Mouse (Mus musculus) heart, adult 2 months (tissue): ENCODE measurements around the gene Map3k5.

Source experiments
- CTCF ChIP-seq: fragments of 200-600 bp; IDR thresholded peaks from 2 replicates; pipeline ENCODE4 v1.8.1; 2022; ENCODE audit warnings: antibody characterized with exemption, mild to moderate bottlenecking, moderate library complexity
- EP300 ChIP-seq: fragments of 200-500 bp; IDR thresholded peaks from 2 replicates; pipeline ENCODE4 v1.6.1; 2011; ENCODE audit warnings: low read depth, low read length, control low read depth; ENCODE audit not compliant: insufficient read depth

GRCm38 (mm10) chr10:20186800-20187273, 252.6 kb downstream of the Map3k5 start:
- TF ChIP-seq CTCF (no peak), EP300 (no peak)
